Mouse (Mus musculus) gastrocnemius, postnatal 36 days (tissue): ENCODE data around the gene Gamt. TPM values are rescaled to one million over a fixed set of nuclear protein-coding genes. Genes with fewer than 3 reads are reported as not detected.

Source experiments
- DNase-seq, 2 experiments: peaks; one replicate each; pipeline ENCODE4 v3.0.0; 2022
- intact Hi-C: fragments of 180-260 bp; cut with DNase I; formaldehyde crosslinking; loops from one replicate; pipeline ENCODE4 v1.15.1; 2025
- long read RNA-seq, 2 experiments: library from polyadenylated mRNA; stranded (forward); transcript quantifications; one replicate each; pipeline ENCODE4 v2.0.0; 2021
- total RNA-seq, 2 experiments: library from RNA; stranded (reverse); gene quantifications; 2 replicates each; pipeline ENCODE4 v1.2.3; 2021

Gene Gamt
- 10 to 100 TPM; 35.1 to 59.8 TPM for total RNA-seq
- long read RNA-seq, experiment 1, transcript Gamt-202 (6 exons, 988 nt): major isoform, 51 of 101 reads
- long read RNA-seq, experiment 1, partial matches to known transcripts: 41 of 101 reads
- long read RNA-seq, experiment 1, other reads (novel, unspliced or antisense): 8 of 101 reads
- long read RNA-seq, experiment 2, transcript Gamt-202 (6 exons, 988 nt): major isoform, 53 of 100 reads
- long read RNA-seq, experiment 2, partial matches to known transcripts: 38 of 100 reads
- long read RNA-seq, experiment 2, other reads (novel, unspliced or antisense): 9 of 100 reads

- intact Hi-C loops: no loop called here
- peak; percentile 98 to 99 for DNase-seq
Observed at GRCm38 (mm10) chr10:80260642-80261584, at the start of gene Gamt, which contains the start of gene Dazap1. Gene Gamt (minus strand): TSS chr10:80261012. Gene Dazap1 (plus strand): TSS chr10:80261486.

DNA sequence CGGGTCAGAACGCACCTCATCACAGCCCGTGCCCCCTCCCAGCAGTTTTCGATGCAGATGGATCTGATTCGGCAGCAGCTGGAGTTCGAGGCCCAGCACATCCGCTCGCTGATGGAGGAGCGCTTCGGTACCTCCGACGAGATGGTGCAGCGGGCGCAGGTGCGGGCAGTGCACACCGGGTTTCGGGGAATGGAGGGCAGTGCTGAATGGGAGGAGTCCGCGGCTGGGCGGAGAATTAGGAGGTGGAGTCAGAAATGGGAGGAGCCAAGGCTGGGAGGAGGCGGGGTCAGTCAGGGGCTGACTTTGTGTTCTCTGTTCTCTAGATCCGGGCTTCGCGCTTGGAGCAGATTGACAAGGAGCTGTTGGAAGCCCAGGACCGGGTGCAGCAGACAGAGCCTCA lies 44.0 kb upstream of the Gamt start:
- DNase-seq: no peak

DNA sequence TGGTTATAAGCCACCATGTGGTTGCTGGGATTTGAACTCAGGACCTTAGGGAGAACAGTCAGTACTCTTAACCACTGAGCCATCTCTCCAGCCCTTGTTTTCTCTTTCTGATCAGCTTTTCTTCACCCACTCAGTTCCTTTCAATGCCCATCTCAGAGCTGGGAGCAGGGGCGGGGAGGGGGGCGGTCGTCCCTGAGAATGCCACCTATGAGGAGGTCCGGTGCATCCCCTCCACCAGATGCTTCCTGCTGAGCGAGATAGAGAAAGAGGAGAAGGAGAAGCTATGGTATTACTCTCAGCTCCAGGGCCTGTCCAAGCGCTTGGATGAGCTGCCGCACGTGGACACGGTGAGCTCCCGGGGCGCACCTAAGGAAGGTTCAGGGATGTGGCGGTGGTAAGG lies 43.6 kb upstream of the Gamt start:
- no peak for DNase-seq
- intact Hi-C loops: no loop called here

More for the DNA sequence above, 44.0 kb upstream of the Gamt start:
- intact Hi-C loops: no loop called here

DNA sequence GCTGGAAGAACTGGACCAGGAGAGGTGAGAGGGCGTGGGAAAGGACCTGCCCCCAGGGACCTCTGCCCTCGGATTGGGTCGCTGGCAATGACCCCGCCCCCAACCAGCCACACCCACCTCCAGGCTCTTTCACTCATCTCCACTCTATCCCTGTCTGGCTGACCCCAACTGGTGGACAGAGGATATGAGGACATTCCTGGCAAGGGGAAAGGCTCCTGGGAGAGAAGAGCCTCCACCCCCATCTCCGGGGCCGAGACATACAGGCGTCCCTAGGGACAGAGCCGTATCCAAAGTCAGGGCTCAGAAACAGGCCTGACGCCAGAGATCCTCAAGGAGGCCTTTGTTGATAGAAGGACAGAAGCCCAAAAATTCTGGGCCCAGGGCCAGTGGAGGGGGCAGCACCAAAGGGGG lies 41.7 kb upstream of the Gamt start:
- peak; percentile 74 to 84 for DNase-seq
- intact Hi-C loops: no loop called here

GRCm38 (mm10) chr10:80302082-80302355 lies 41.2 kb upstream of the Gamt start:
- DNase-seq: no peak
- intact Hi-C loops: no loop called here

DNA sequence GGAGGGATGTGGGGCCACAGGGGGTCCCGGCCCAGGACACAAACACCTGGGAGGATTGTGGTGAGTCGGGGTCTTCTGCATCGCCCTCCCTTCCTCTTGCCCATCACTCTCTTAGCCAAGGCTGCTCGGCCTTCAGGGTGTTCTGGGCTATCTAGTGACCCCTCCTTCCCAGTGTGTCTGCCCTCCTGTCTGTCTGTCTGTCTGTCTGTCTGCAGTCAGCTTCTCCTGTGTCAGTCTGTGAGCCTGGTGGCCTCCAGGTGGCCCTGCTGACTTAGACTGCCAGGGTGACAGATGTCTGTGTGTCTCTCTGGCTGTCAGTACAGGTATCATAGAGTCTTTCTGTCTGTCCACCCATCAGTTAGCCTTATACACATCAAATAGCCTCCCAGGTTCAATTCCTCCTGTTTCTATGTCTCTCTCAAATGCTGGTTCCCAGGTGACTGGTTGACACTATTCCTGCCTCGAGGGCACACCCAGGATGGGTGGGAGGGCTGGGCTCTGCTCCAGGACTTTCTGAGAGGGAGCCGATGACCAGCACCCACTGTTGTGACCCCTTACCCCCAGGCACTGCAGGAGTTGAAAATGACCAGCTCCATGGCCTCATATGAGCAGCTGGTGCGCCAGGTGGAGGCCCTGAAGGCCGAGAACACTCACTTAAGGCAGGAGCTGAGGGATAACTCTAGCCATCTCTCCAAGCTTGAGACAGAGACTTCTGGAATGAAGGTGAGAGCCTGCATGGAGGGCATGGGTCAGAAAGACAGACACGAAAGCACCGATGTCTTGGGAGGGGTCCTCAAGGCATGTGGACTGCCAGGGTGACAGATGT lies 40.7 kb upstream of the Gamt start:
- intact Hi-C loops: no loop called here
- DNase-seq: no peak

DNA sequence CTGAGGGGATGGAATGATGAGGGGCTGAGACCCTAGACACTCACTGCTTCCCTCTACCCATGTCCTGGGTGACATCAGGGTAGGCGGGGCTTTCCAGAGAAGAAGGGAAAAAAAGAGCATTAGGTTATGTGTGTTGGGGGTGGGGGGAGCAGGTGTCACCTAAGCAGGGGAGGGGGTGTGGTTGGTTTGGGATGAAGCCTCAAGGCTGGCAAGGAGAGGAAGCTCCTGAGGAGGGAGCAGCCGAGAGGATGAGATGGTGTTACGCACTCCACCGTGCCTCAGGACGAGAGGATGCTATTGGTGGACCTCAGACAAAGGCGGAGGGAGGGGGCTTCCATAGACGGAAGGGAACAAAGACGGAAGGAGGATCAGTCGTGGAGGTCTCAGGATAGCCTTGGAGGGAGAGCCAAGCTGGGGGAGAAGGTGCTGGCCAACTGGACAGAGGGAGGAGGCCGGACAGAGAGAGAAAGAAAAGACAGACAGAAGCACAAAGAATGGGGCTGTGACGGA lies 39.9 kb upstream of the Gamt start:
- no peak for DNase-seq
- intact Hi-C loops: no loop called here

GRCm38 (mm10) chr10:80299824-80300223 lies 39.0 kb upstream of the Gamt start:
- no peak for DNase-seq
- intact Hi-C loops: no loop called here

GRCm38 (mm10) chr10:80299301-80299700 lies 38.5 kb upstream of the Gamt start:
- DNase-seq: no peak
- intact Hi-C loops: no loop called here

- intact Hi-C loops: no loop called here
- DNase-seq: no peak
Observed at GRCm38 (mm10) chr10:80298571-80299281, 37.9 kb upstream of the Gamt start.

- intact Hi-C loops: no loop called here
Observed at GRCm38 (mm10) chr10:80297526-80298133, 36.8 kb upstream of the Gamt start.

DNA sequence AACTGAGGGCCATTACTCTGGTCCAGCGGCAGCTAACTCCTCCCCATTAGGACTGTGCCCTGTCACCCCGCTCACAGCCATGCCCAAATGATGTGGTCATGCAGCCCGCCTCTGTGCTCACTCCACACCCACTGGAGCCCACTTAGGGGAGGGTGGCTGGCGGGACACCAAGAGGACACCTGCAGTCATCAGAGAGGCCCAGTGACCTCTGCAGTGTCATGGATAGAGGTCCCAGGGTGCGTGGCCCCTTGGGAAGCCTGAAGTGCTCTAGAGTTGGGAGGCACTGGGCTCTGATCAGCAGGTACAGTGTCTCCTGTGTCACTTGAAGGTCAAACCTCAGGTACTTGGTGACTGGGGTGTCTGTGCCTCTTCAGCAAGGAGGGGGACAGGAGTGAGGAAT lies 36.0 kb upstream of the Gamt start:
- no peak for DNase-seq
- intact Hi-C loops: no loop called here

More at GRCm38 (mm10) chr10:80297526-80298133, 36.8 kb upstream of the Gamt start:
- DNase-seq: no peak

- intact Hi-C loops: loop anchor here (1.0 kb wide), 2 partner anchors 53 to 78 kb away; no protein-coding TSS in a partner anchor
- DNase-seq: peak; percentile 66 to 72
Observed at GRCm38 (mm10) chr10:80295618-80296425, 35.0 kb upstream of the Gamt start, which contains the start of gene Apc2. Gene Apc2 (plus strand): TSS chr10:80295977.

GRCm38 (mm10) chr10:80294788-80295303 lies 34.0 kb upstream of the Gamt start:
- intact Hi-C loops: loop anchor here (1.0 kb wide), 2 partner anchors 54 to 79 kb away; no protein-coding TSS in a partner anchor
- no peak for DNase-seq

- intact Hi-C loops: no loop called here
- no peak for DNase-seq
Observed at GRCm38 (mm10) chr10:80294311-80294710, 33.5 kb upstream of the Gamt start.

- DNase-seq: no peak
- intact Hi-C loops: no loop called here
Observed at GRCm38 (mm10) chr10:80293325-80293724, 32.5 kb upstream of the Gamt start.

DNA sequence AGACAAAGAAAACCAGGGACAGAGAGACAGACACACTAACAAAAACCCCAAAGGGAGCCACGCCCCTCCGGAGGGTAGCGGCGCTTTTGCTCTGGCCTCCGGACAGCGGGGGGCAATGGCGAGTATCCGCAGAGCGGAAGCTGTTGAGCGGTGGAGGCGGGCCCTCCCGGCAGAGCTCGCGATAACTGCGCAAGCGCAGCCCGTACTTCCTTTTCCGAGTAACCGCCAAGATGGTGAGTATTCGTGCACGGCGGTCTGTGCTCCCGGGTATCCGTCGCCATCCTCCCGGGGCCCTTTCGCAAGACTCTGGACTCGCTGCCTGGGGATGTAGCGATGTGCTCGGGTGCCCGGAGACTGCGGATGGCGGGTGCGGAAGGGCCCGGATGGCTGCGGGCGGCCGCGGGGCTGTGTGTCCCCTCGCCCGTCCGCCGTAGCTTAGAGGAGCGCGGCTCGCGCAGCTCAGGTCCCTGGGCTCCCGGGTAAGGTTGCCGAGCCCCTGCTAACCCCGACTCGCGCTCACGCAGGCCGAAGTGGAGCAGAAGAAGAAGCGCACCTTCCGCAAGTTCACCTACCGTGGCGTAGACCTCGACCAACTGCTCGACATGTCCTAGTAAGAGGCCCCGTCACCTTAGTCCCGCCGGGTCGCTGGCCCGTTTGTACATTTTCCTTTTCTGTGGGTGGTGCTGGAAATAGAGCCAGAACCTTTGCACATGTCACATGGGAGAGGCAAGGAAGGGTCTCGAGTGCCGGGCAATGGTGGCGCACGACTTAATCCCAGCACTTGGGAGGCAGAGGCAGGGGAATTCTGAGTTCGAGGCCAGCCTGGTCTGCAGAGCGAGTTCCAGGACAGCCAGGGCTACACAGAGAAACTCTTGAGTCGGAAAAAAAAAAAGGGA lies 31.7 kb upstream of the Gamt start, which contains the start of gene Rps15:
Gene Rps15 (plus strand): TSS at position 203 of the 896 bp plus-strand sequence.
- intact Hi-C loops: no loop called here
- DNase-seq: peak; percentile 89 to 92
